Mouse (Mus musculus) liver, embryonic 13.5 days (tissue): ENCODE measurements around the gene Ftcd. TPM values are rescaled to one million over a fixed set of nuclear protein-coding genes. Genes with fewer than 3 reads are reported as not detected.

Experiments
- ATAC-seq: fragments of 200-750 bp; cut with Nextera tagmentation; 2 replicates; pipeline ENCODE4 v1.8.0; 2017; ENCODE audit warnings: low read depth, mild to moderate bottlenecking, moderate number of reproducible peaks, moderate library complexity
- DNase-seq: peaks from one replicate; pipeline ENCODE4 v3.0.0; 2022
- H3K27ac ChIP-seq: fragments of 300-500 bp; sonication (generic); 2 replicates; pipeline ENCODE4 v1.5.1; 2015; ENCODE audit warnings: moderate library complexity, mild to moderate bottlenecking, inconsistent platforms
- H3K27me3 ChIP-seq: fragments of 300-500 bp; sonication (generic); 2 replicates; pipeline ENCODE4 v1.6.1; 2015; ENCODE audit warnings: mild to moderate bottlenecking, inconsistent platforms
- H3K36me3 ChIP-seq: fragments of 300-500 bp; sonication (generic); 2 replicates; pipeline ENCODE4 v1.6.1; 2015; ENCODE audit warnings: mild to moderate bottlenecking, inconsistent platforms
- H3K4me1 ChIP-seq: fragments of 300-500 bp; sonication (generic); replicated peaks from 2 replicates; pipeline ENCODE4 v1.6.1; 2015; ENCODE audit warnings: inconsistent platforms
- H3K4me2 ChIP-seq: fragments of 300-500 bp; sonication (generic); 2 replicates; pipeline ENCODE4 v1.6.1; 2015; ENCODE audit warnings: inconsistent platforms, mild to moderate bottlenecking, moderate library complexity
- H3K4me3 ChIP-seq: fragments of 300-500 bp; sonication (generic); replicated peaks from 2 replicates; pipeline ENCODE4 v1.5.1; 2015; ENCODE audit warnings: mild to moderate bottlenecking, inconsistent platforms
- H3K9ac ChIP-seq: fragments of 300-500 bp; sonication (generic); 2 replicates; pipeline ENCODE4 v1.6.1; 2015; ENCODE audit warnings: mild to moderate bottlenecking, inconsistent platforms
- H3K9me3 ChIP-seq: fragments of 300-500 bp; sonication (generic); replicated peaks from 2 replicates; pipeline ENCODE4 v1.6.1; 2016; ENCODE audit warnings: inconsistent platforms
- WGBS: fragments of 180-500 bp; shearing (Covaris S2); methylation state at CpG from one replicate; pipeline ENCODE4 v1.1.7; 2015; ENCODE audit not compliant: insufficient replicate concordance; 5-methylcytosine and 5-hydroxymethylcytosine counted together
- polyA plus RNA-seq: library from polyadenylated mRNA; unstranded; fragments of >200 nt; fragmentation: Nextera tagmentation; extraction: Ambion mirVana; gene quantifications from 2 replicates; pipeline ENCODE4 v1.2.1, GENCODE M21; 2015

Gene Ftcd
- polyA plus RNA-seq, 1 experiment from 2014 or later: 19.1 TPM

DNA sequence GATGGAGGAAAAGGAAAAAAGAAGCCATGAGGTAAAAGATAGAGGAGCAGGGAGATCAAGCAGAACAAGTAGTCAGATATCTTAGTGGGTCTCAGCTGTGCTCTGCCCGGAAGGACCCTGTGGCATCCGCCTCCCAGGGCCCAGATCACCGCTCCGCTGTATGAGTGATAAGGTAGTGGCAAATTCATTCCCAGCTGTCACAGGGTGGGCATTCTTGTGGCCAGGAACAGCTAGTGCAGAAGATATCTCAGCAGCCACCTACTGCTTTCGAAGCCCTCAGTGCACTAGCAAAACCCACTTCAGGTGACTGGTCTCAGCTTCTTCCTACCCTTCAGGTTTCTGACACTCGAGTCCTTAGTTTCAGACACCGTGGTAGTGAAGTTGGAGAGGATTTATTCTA is 37.0 kb downstream of the Ftcd start:
- no peak overlapping the region for H3K4me3 ChIP-seq
- WGBS: 65% methylated on average over 7 of the region's 7 CpGs
- no peaks in the 10 kb centered on the region for H3K4me1 ChIP-seq
- H3K9ac ChIP-seq: no peak overlapping the region
- no peak overlapping the region for H3K4me2 ChIP-seq
- H3K27me3 ChIP-seq: no peaks in the 10 kb centered on the region
- H3K9me3 ChIP-seq: no peaks in the 10 kb centered on the region
- DNase-seq (no peak), ATAC-seq (no peak)
- H3K36me3 ChIP-seq: no peaks in the 10 kb centered on the region
- no peak overlapping the region for H3K27ac ChIP-seq

DNA sequence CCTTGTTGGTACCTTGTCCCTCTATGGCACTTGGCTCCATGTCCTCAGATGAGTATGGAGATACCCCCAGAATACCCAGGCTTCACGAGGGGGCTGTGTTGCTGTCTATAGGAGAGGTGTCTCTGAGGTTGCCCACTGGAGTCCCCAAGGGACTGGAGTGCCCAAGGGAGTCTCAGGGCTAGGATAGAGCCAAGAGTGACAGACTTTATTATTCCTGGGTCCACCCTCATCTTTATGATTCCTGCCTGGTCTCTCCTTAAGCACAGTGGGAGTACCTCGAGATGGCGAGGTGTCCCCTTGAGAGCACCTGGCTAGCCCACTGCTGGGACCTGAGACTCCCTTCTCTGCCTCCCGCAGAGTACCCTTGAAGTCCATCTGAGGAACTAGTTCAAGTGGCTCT is 47.0 kb downstream of the Ftcd start:
- Histone ChIP-seq H3K4me2 (peak overlapping the region; percentile 47), H3K9ac (0 out of 2 replicates have a peak overlapping the region, but pooled peaks have one; percentile 26), H3K4me1 (0 out of 2 replicates have a peak, but pooled peaks cover 4% of the 10 kb centered on the region), H3K27ac (no peak overlapping the region), H3K9me3 (no peaks in the 10 kb centered on the region), H3K27me3 (no peaks in the 10 kb centered on the region), H3K36me3 (no peaks in the 10 kb centered on the region), H3K4me3 (peak overlapping the region; percentile 39)
- DNase-seq (no peak), ATAC-seq (no peak)
- 55% methylated on average over 4 of the region's 4 CpGs for WGBS

DNA sequence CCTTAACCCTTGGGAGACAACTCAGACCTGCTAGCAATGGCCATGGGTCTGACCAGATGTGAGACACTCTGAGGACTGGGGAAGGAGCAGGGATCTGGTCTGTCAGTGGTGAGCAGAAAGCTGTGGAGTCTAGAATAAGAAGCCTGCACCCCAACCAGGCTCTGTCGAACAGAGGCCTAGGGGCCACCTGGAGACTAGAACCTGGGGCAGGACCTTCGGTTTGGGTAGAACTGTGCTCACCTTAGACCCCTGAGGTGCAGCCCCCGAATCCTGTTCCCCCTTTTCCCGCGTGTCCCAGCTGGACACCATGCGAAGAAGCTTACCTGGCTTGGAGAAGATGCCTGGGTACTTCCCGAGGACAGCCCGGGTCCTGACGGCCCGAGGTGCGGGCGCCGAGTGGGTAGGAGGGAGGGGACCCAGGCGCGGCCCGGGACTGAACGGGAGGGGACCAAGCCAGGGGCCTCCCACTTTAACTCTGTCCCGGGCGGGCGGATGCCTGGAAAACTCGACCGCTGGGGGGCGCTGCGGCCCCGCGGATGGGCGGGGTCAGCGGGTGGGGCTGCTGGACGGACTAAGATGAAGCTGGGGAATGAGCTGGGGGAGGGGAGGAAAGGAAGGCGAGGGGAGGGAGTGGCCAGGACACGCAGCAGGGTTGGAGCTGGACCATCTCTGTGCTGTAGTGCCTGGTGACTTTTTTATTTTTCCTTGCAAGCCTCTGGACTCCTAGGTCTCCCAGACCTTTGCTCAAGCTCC is 47.7 kb downstream of the Ftcd start, which contains the start of gene Col6a2:
Gene Col6a2, minus strand, starts transcription at position 703 of the 753 bp plus-strand sequence.
- Histone ChIP-seq H3K4me2 (peak within 1 kb of the TSS; percentile 47), H3K27ac (no peak within 1 kb of the TSS), H3K4me1 (0 out of 2 replicates have a peak, but pooled peaks cover 4% of the 10 kb centered on the region), H3K9ac (peak within 1 kb of the TSS; percentile 26), H3K9me3 (no peaks in the 10 kb centered on the region), H3K36me3 (no peaks in the 10 kb centered on the region), H3K27me3 (no peaks in the 10 kb centered on the region), H3K4me3 (peak within 1 kb of the TSS; percentile 39)
- peak; percentile 32 for DNase-seq
- WGBS: 4% methylated on average over 31 of the region's 31 CpGs
- peak; percentile 47 for ATAC-seq

DNA sequence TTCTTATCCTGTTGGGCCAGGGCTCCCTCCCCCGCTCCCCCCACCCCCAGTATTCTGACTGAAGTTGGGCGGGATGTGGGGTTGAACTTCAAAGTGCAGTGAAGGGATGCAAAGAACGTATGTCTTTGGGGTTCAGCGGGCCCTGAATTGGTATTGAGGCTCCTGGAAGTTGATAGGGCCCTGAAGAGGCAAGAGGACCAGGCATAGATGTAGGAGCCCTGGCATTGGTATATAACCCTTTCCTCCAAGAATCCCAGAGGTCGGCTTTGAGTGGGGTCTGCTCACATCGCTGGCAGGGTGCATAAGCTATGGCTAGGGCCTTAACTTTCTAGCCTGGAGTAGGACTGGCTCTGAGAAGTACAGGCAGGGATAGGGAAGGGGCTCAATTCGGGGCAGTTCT is 48.3 kb downstream of the Ftcd start:
- Histone ChIP-seq H3K36me3 (no peaks in the 10 kb centered on the region), H3K4me2 (no peak overlapping the region), H3K4me3 (no peak overlapping the region), H3K4me1 (0 out of 2 replicates have a peak, but pooled peaks cover 4% of the 10 kb centered on the region), H3K9ac (no peak overlapping the region), H3K27ac (no peak overlapping the region), H3K9me3 (no peaks in the 10 kb centered on the region), H3K27me3 (no peaks in the 10 kb centered on the region)
- no peak for ATAC-seq
- DNase-seq: no peak
- 12% methylated on average over 7 of the region's 7 CpGs for WGBS

DNA sequence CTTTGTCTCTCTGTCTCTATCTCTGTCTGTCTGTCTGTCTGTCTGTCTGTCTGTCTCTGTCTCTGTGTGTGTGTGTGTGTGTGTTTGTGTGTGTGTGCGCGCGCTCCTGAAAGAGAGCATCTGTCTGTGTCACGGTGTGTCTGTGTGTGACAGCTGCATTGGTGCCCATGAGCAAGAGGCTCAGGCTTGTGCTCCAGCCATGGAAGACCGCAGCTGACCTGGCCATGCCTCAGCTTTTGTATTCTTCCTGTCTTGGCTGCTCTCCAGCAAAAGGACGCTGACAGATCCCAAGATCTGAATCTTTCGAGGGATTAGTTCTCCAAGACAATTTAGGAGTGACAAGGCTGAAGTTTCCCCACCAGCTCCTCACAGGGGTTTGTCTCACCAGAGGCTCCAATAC is 49.5 kb downstream of the Ftcd start:
- 61% methylated on average over 7 of the region's 7 CpGs for WGBS
- Histone ChIP-seq H3K9me3 (no peaks in the 10 kb centered on the region), H3K27me3 (no peaks in the 10 kb centered on the region), H3K4me3 (no peak overlapping the region), H3K4me2 (no peak overlapping the region), H3K36me3 (no peaks in the 10 kb centered on the region), H3K9ac (no peak overlapping the region), H3K4me1 (0 out of 2 replicates have a peak, but pooled peaks cover 4% of the 10 kb centered on the region), H3K27ac (no peak overlapping the region)
- DNase-seq: no peak
- ATAC-seq: no peak

DNA sequence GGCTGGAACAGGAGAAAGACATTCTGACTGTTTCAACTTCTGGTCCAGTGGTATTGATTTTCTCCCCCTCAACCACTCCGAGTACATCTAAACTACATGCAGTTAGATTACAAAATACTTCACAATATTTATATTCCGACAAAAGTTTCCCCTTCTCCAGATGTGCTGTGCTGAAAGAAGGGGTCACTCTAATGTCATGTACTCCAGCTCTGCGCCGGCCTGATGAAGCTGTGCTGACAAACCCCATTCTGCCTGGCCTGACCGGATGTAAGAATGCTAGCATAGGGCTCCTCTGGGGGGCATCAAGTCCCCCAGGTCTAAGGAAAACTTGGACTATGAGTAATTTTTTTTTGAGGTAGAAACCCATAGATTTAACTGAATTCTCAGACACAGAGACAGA is 52.3 kb downstream of the Ftcd start:
- ATAC-seq (no peak), DNase-seq (no peak)
- Histone ChIP-seq H3K4me2 (no peak overlapping the region), H3K9ac (no peak overlapping the region), H3K4me3 (no peak overlapping the region), H3K36me3 (no peaks in the 10 kb centered on the region), H3K27ac (no peak overlapping the region), H3K9me3 (no peaks in the 10 kb centered on the region), H3K4me1 (0 out of 2 replicates have a peak, but pooled peaks cover 4% of the 10 kb centered on the region), H3K27me3 (no peaks in the 10 kb centered on the region)
- WGBS: 68% methylated on average over 5 of the region's 5 CpGs

DNA sequence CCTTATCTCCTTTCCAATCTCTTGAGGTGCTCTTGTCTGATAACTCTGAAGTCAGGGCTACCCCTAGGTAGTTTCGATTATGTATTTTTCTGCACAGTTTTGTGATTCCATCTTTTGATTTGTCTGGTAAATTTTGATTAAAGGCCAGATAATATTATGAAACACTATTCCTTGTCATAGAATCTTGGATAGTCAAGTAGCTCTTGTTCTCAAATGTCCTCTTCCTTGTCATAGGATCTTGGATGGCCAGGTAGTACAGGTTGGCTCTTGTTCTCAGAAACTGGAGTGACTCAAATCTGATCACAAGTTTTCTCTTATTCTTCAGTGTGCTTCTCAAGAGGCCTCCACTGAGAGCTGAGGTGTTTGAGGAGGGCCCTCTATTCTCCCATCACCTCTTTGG is 55.2 kb downstream of the Ftcd start:
- H3K27ac ChIP-seq: no peak overlapping the region
- H3K9ac ChIP-seq: no peak overlapping the region
- 68% methylated on average over 1 of the region's 1 CpGs for WGBS
- H3K27me3 ChIP-seq: no peaks in the 10 kb centered on the region
- DNase-seq (no peak), ATAC-seq (no peak)
- H3K36me3 ChIP-seq: no peaks in the 10 kb centered on the region
- no peak overlapping the region for H3K4me3 ChIP-seq
- H3K9me3 ChIP-seq: no peaks in the 10 kb centered on the region
- no peak overlapping the region for H3K4me2 ChIP-seq
- no peaks in the 10 kb centered on the region for H3K4me1 ChIP-seq

DNA sequence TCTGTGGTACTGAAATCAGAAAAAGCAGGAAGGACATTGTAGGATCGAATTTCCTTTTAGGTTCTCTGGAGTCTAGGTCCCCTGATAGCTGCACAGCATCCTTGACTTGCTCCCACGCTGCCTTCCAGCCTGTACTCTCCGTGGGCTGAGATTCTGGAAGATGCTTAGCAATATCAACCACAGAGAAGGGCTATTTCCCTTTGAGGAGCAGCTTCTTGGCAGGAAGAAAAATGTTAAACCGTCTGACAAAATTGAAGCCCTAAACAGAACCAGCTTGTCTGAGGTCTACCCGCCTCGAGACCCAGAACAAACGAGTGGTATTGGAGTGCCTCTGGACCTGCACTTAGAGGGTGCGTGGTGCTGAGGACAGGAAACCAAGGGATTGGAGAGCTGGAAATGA is 57.2 kb downstream of the Ftcd start:
- no peak overlapping the region for H3K27ac ChIP-seq
- H3K36me3 ChIP-seq: no peaks in the 10 kb centered on the region
- H3K4me2 ChIP-seq: no peak overlapping the region
- DNase-seq (no peak), ATAC-seq (no peak)
- no peaks in the 10 kb centered on the region for H3K9me3 ChIP-seq
- no peaks in the 10 kb centered on the region for H3K4me1 ChIP-seq
- no peak overlapping the region for H3K4me3 ChIP-seq
- H3K9ac ChIP-seq: no peak overlapping the region
- WGBS: 57% methylated on average over 8 of the region's 8 CpGs
- H3K27me3 ChIP-seq: no peaks in the 10 kb centered on the region

DNA sequence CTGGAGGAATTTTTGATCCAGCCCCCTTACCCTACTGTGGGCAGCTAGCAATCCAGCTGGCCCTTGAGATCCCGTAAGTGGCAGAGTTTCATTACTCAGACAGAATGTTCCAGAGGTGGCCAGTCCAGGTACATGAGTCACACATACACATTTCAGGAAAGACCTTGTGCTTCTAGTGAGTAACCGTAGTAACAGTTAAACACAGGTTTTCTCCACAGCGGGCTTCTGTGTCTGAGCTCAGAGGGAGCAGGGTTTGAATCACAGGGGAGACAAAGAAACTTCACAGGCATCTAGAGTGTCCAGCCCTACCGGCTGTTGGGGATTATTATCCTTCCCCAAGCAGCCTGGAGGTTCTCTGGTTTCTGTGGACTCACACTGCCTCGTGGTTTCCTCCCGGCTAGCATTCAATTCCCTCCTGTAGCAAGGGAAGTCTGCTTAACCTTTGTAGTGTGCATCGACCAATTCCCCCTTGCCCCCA is 58.7 kb downstream of the Ftcd start:
- Histone ChIP-seq H3K36me3 (no peaks in the 10 kb centered on the region), H3K9ac (no peak overlapping the region), H3K27ac (no peak overlapping the region), H3K9me3 (no peaks in the 10 kb centered on the region), H3K4me3 (no peak overlapping the region), H3K27me3 (no peaks in the 10 kb centered on the region), H3K4me2 (no peak overlapping the region), H3K4me1 (no peaks in the 10 kb centered on the region)
- no peak for DNase-seq
- 45% methylated on average over 7 of the region's 7 CpGs for WGBS
- ATAC-seq: no peak

DNA sequence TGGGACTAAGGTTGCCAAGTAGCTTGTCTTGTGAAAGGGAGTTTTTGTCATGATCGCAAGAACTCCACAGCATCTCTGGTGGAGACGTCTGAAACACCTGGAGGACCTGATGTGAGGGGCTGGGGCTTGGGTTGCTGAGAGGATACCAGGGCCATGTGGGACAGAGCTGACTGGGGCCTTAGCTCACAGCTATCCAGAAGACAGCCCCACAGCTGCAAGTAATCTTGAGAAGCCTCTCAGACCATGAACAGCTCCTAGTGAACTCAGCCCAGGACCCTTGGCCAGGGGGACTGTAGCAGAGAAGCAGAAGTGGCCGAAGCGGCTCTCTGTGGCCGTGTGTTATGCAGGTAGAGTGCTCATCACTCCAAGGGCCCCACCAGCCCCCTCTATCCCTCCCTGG is 59.1 kb downstream of the Ftcd start:
- ATAC-seq (no peak), DNase-seq (no peak)
- no peaks in the 10 kb centered on the region for H3K36me3 ChIP-seq
- no peaks in the 10 kb centered on the region for H3K9me3 ChIP-seq
- no peaks in the 10 kb centered on the region for H3K27me3 ChIP-seq
- H3K9ac ChIP-seq: no peak overlapping the region
- 68% methylated on average over 5 of the region's 5 CpGs for WGBS
- H3K4me3 ChIP-seq: no peak overlapping the region
- no peaks in the 10 kb centered on the region for H3K4me1 ChIP-seq
- no peak overlapping the region for H3K27ac ChIP-seq
- H3K4me2 ChIP-seq: no peak overlapping the region

DNA sequence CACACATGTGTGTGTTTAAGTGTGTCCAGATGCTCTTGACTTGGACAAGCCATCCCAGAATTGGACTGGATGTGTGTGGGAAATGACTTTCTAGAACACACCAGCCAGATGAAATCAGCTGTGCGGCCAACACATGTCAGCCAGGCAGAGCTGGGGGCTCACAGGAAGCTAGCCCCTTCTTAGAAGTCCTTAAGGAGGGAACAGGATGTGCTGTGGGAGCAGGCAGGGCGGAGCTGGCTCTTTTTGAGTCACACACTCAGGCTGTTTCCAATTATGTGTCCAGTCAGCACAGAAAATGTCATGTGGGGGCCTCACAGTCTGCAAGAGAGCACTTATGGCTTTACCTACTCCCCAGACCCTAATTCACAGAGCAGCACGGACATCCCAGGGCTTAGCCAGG is 60.6 kb downstream of the Ftcd start:
- 36% methylated on average over 3 of the region's 3 CpGs for WGBS
- ATAC-seq (no peak), DNase-seq (no peak)
- Histone ChIP-seq H3K27me3 (no peaks in the 10 kb centered on the region), H3K27ac (no peak overlapping the region), H3K9ac (no peak overlapping the region), H3K4me1 (no peaks in the 10 kb centered on the region), H3K9me3 (no peaks in the 10 kb centered on the region), H3K4me2 (no peak overlapping the region), H3K4me3 (no peak overlapping the region), H3K36me3 (no peaks in the 10 kb centered on the region)

DNA sequence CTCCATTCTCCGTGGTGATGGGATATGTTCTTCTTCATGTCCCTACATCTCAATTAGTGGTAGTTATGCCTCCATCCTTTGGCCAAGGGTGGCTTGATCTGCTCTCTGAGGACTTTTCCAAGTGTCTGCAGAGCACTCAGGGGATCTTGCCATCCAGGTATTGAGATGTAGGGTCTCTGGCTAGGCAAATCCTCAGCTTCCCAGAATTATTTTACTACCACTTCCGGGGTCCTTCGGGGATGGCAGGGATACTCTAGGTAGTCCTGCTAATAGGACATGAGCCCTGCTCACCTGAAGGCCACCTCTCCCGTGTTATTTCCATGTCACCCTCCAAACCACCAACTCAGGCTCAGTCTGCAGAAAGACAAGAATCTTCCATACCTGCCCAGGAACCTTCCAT is 61.2 kb downstream of the Ftcd start:
- DNase-seq (no peak), ATAC-seq (no peak)
- H3K9ac ChIP-seq: no peak overlapping the region
- H3K27ac ChIP-seq: no peak overlapping the region
- H3K36me3 ChIP-seq: no peaks in the 10 kb centered on the region
- no peaks in the 10 kb centered on the region for H3K9me3 ChIP-seq
- H3K4me1 ChIP-seq: no peaks in the 10 kb centered on the region
- H3K4me3 ChIP-seq: no peak overlapping the region
- WGBS: 56% methylated on average over 4 of the region's 4 CpGs
- no peaks in the 10 kb centered on the region for H3K27me3 ChIP-seq
- no peak overlapping the region for H3K4me2 ChIP-seq
